Mouse (Mus musculus) small intestine, adult 2 months (tissue): ENCODE measurements around the gene Sgpl1.

Source experiments
- CTCF ChIP-seq: fragments of 200-500 bp; IDR thresholded peaks from 2 replicates; pipeline ENCODE4 v1.5.1; 2012; ENCODE audit warnings: low read depth, mild to moderate bottlenecking, control low read depth, inconsistent platforms, low read length, moderate library complexity, mixed read lengths; ENCODE audit not compliant: insufficient replicate concordance, insufficient read length; ENCODE audit errors: extremely low read depth
- POLR2A ChIP-seq: fragments of 200-500 bp; IDR thresholded peaks from 2 replicates; pipeline ENCODE4 v1.6.1; 2012; ENCODE audit warnings: low read depth, mild to moderate bottlenecking, control low read depth, inconsistent platforms, low read length, moderate library complexity

DNA sequence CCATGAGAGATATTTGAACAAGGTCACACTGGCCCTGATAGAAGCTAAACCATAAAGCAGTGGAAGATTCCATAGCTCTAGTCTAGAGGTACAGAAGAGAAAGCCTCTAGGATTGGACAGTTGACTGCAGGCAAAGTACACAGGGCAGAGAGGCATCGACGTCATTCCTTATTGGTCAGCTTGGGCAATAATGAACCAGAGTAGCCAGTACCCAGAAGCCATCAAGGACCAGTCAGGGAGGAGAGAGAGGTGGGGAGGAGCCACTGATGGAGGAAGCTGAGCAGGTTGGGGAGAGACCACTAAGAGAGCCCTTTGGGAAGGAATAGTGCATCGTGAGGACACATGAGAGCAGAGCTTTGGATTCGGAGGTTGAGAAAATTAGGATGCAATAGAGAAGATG, 30.2 kb upstream of the Sgpl1 start:
- no peak for TF ChIP-seq CTCF
- no peak for TF ChIP-seq POLR2A
